In the genomic region with DNA sequence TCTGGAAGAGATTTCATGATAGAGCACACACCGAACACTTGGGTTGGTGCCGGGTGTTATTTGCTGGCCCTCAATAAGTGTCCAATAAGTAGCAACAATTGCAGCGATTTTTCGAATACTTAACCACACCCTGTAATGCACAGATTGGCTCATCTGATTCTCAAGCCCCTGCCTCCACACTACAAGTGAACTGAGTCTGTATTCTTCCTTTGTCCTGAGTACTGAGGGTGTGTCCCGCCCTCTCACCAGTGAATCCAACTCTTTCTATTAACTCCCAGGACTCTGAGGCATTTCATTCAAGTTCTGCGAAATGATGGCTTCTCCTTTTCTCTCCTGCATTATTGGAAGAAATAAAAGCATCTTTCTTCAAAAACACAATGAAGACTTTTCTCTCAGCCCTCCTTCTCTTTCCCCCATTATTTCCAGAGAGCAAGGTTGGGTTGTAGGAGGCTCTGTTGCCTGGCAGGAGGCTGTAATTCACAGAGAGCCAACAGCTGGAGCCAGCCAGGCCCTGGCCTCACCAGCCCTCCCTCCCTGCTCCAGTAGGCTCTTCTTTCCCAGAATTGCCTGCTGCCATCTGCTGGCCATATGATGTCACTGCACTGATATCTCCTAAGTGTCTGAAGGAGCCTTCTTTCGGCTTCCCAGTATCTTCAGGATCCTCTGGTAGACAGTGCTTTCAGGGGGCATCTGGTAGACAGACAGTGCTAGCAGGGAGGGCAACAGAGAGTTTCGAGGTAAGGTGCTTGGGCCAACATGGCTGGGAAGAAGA, we compare ENCODE assay signal across 8 mouse cellular contexts. TPM values are rescaled to one million over a fixed set of nuclear protein-coding genes. Genes with fewer than 3 reads are reported as not detected.
A peak's percentile ranks its signal among the peaks of the same experiment; 100 is the strongest.
DNase-seq lines count a peak whose midpoint lies in the region; ATAC-seq and TF ChIP-seq lines count a peak whose summit lies in the region.

No protein-coding gene starts in this region.

- no peak overlapping the region for H3K4me2 ChIP-seq in forebrain, embryonic 14.5 days (ENCODE audit: low read length)
- H3K4me2 ChIP-seq in liver, embryonic 16.5 days (ENCODE audit: low read depth, low read length), result no peak overlapping the region
- H3K4me2 ChIP-seq in neural tube, embryonic 13.5 days, result no peak overlapping the region

- no peak overlapping the region for H3K27ac ChIP-seq in ES-Bruce4 (ENCODE audit: insufficient read depth, low read length)
- no peak overlapping the region; the same call in 1 of the 2 replicates for H3K27ac ChIP-seq in forebrain, embryonic 14.5 days (ENCODE audit: low read depth, low read length)
- no peak overlapping the region for H3K27ac ChIP-seq in liver, embryonic 16.5 days (ENCODE audit: low read length)
- peak overlapping the region; percentile 63 for H3K27ac ChIP-seq in neural tube, embryonic 13.5 days (replicated peaks)

- no peak overlapping the region for H3K9ac ChIP-seq in ES-Bruce4 (ENCODE audit: low read depth, poor library complexity, severe bottlenecking)
- H3K9ac ChIP-seq in forebrain, embryonic 14.5 days (ENCODE audit: low read length), result no peak overlapping the region
- no peak overlapping the region for H3K9ac ChIP-seq in liver, embryonic 16.5 days (ENCODE audit: low read depth, low read length)
- H3K9ac ChIP-seq in neural tube, embryonic 13.5 days, result no peak overlapping the region

- peaks cover 31% of the 10 kb centered on the region for H3K9me3 ChIP-seq in ES-Bruce4 (replicated peaks; ENCODE audit: control insufficient read depth, insufficient read depth, low read length, poor library complexity, severe bottlenecking)
- 0 out of 2 replicates have a peak, but pooled peaks cover 3% of the 10 kb centered on the region for H3K9me3 ChIP-seq in forebrain, embryonic 14.5 days (replicated peaks; ENCODE audit: control insufficient read depth, low read length)
- peaks cover 3% of the 10 kb centered on the region; the same call in 1 of the 2 replicates for H3K9me3 ChIP-seq in liver, embryonic 16.5 days (replicated peaks; ENCODE audit: control insufficient read depth, low read length)
- H3K9me3 ChIP-seq in neural tube, embryonic 13.5 days, result no peaks in the 10 kb centered on the region

- H3K4me3 ChIP-seq in ES-Bruce4 (ENCODE audit: low read depth, low read length), result no peak overlapping the region
- no peak overlapping the region for H3K4me3 ChIP-seq in forebrain, embryonic 14.5 days (ENCODE audit: low read depth, low read length)
- no peak overlapping the region for H3K4me3 ChIP-seq in liver, embryonic 16.5 days (ENCODE audit: low read depth, low read length)
- no peak overlapping the region for H3K4me3 ChIP-seq in neural tube, embryonic 13.5 days

- DNase-seq in forebrain, embryonic 14.5 days (ENCODE audit: low spot score), result peak; percentile 93
- peak; percentile 84 to 89 for DNase-seq in heart, postnatal 14 days
- DNase-seq in large intestine, adult 2 months (ENCODE audit: low read depth, low spot score), result peak; percentile 62
- DNase-seq in telencephalon, adult 2 months (ENCODE audit: low read depth, low spot score), result peak; percentile 46

- TF ChIP-seq EP300 in ES-Bruce4 (IDR thresholded peaks at IDR 0.05; ENCODE audit: insufficient read depth, low read depth, low read length), result no peak

- ATAC-seq in cerebellum, adult (ENCODE audit: insufficient number of reproducible peaks, low FRiP score, low TSS enrichment), result peak; percentile 88
- ATAC-seq in forebrain, embryonic 14.5 days, result peak; percentile 96
- peak; percentile 70 for ATAC-seq in liver, embryonic 16.5 days (ENCODE audit: low read depth)
- peak; percentile 88 for ATAC-seq in neural tube, embryonic 13.5 days (ENCODE audit: low read depth)

- WGBS in forebrain, embryonic 14.5 days, result 24% methylated on average over 8 of the region's 8 CpGs
- WGBS in large intestine, adult 2 months, result 58% methylated on average over 8 of the region's 8 CpGs
- 53% methylated on average over 8 of the region's 8 CpGs for WGBS in liver, embryonic 16.5 days (ENCODE audit: insufficient replicate concordance)
- WGBS in neural tube, embryonic 13.5 days, result 27% methylated on average over 8 of the region's 8 CpGs

- H3K4me1 ChIP-seq in ES-Bruce4 (ENCODE audit: control insufficient read depth, insufficient read depth, low read length), result peaks cover 2% of the 10 kb centered on the region
- H3K4me1 ChIP-seq in forebrain, embryonic 14.5 days (ENCODE audit: control insufficient read depth, insufficient read depth, low read length), result 0 out of 2 replicates have a peak, but pooled peaks cover 2% of the 10 kb centered on the region
- H3K4me1 ChIP-seq in liver, embryonic 16.5 days (ENCODE audit: control insufficient read depth, low read depth, low read length), result peaks cover 5% of the 10 kb centered on the region
- H3K4me1 ChIP-seq in neural tube, embryonic 13.5 days (replicated peaks), result peaks cover 39% of the 10 kb centered on the region

- H3K36me3 ChIP-seq in ES-Bruce4 (ENCODE audit: control insufficient read depth, insufficient read depth, low read length, poor library complexity, severe bottlenecking), result no peaks in the 10 kb centered on the region
- no peaks in the 10 kb centered on the region for H3K36me3 ChIP-seq in forebrain, embryonic 14.5 days (ENCODE audit: control insufficient read depth, insufficient read depth, low read length)
- no peaks in the 10 kb centered on the region for H3K36me3 ChIP-seq in liver, embryonic 16.5 days (ENCODE audit: control insufficient read depth, insufficient read depth)
- H3K36me3 ChIP-seq in neural tube, embryonic 13.5 days, result no peaks in the 10 kb centered on the region

- no peak for TF ChIP-seq POLR2A in ES-Bruce4 (IDR thresholded peaks at IDR 0.05; ENCODE audit: insufficient read depth, low read length)

- intact Hi-C loops in heart, postnatal 14 days (cut with DNase I), result loop anchor here (1.0 to 5.0 kb wide), 4 partner anchors 46 to 164 kb away; a partner anchor contains a TSS

- no peaks in the 10 kb centered on the region for H3K27me3 ChIP-seq in ES-Bruce4 (ENCODE audit: control insufficient read depth, insufficient read depth, low read length, poor library complexity, severe bottlenecking)
- H3K27me3 ChIP-seq in forebrain, embryonic 14.5 days (replicated peaks; ENCODE audit: control insufficient read depth, insufficient read depth, low read length), result no peaks in the 10 kb centered on the region
- no peaks in the 10 kb centered on the region for H3K27me3 ChIP-seq in liver, embryonic 16.5 days (ENCODE audit: control insufficient read depth, insufficient read depth, low read depth, low read length)
- H3K27me3 ChIP-seq in neural tube, embryonic 13.5 days, result no peaks in the 10 kb centered on the region

- TF ChIP-seq CTCF in ES-Bruce4 (IDR thresholded peaks at IDR 0.05; ENCODE audit: low read depth, low read length), result peak; percentile 39

RNA-seq across cellular contexts. Expression of a gene that starts 46.7 kb away (rescaled TPM):
- 227 TPM in 2 replicates for polyA plus RNA-seq in ES-Bruce4 (2011; ENCODE audit: insufficient read depth, insufficient read length, low read depth, missing spikeins)
- 518 and 577 TPM in 2 replicates for polyA plus RNA-seq in forebrain, embryonic 14.5 days (2014; fragmentation: Nextera tagmentation; extraction: Ambion mirVana)
- total RNA-seq in heart, postnatal 14 days (2021), result 100 to 1,000 TPM; 169 to 176 TPM
- 129 and 135 TPM in 2 replicates for polyA plus RNA-seq in large intestine, adult 2 months (2012; rRNA removed)
- 272 and 287 TPM in 2 replicates for polyA plus RNA-seq in liver, embryonic 16.5 days (2015; fragmentation: Nextera tagmentation; extraction: Ambion mirVana)
- 595 and 628 TPM in 2 replicates for polyA plus RNA-seq in neural tube, embryonic 13.5 days (2015; fragmentation: Nextera tagmentation; extraction: Ambion mirVana)

RNA-seq across cellular contexts. Expression of a gene that starts 46.9 kb away (rescaled TPM):
- 38.6 and 39.0 TPM in 2 replicates for polyA plus RNA-seq in ES-Bruce4 (2011; ENCODE audit: insufficient read depth, insufficient read length, low read depth, missing spikeins)
- polyA plus RNA-seq in forebrain, embryonic 14.5 days (2014; fragmentation: Nextera tagmentation; extraction: Ambion mirVana), result 18.3 and 18.6 TPM in 2 replicates
- total RNA-seq in heart, postnatal 14 days (2021), result 10 to 100 TPM; 11.9 to 12.6 TPM
- polyA plus RNA-seq in large intestine, adult 2 months (2012; rRNA removed), result 3.2 and 3.7 TPM in 2 replicates
- 1.4 and 1.6 TPM in 2 replicates for polyA plus RNA-seq in liver, embryonic 16.5 days (2015; fragmentation: Nextera tagmentation; extraction: Ambion mirVana)
- 15.6 and 17.9 TPM in 2 replicates for polyA plus RNA-seq in neural tube, embryonic 13.5 days (2015; fragmentation: Nextera tagmentation; extraction: Ambion mirVana)
